Mouse (Mus musculus): ENCODE data around the gene Sec13.

Gene Sec13

DNA sequence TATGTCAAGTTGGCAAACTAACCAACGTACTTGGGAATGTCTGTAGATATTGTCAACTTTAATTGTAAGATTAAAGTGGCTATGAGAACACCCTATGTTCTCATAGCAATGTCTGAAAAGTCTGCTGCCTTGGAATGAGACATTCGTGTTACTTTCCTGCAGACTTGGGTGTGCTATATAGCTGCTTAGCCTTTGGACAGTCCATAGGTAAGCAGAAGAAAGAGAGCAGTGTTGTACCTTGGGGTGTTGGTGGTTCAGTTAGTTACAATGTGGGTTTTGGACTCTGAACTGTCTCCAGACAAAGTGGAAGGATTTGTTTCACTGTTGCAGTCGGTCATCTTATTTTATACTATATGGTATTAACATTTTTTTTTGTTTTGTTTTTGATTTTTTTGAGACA, 27.8 kb downstream of the Sec13 start:
- no peak for DNase-seq (ENCODE audit: low read depth, low spot score)

GRCm38 (mm10) chr6:113697222-113698205, 43.0 kb downstream of the Sec13 start:
- DNase-seq (ENCODE audit: low read depth, low spot score): peak; percentile 57

DNA sequence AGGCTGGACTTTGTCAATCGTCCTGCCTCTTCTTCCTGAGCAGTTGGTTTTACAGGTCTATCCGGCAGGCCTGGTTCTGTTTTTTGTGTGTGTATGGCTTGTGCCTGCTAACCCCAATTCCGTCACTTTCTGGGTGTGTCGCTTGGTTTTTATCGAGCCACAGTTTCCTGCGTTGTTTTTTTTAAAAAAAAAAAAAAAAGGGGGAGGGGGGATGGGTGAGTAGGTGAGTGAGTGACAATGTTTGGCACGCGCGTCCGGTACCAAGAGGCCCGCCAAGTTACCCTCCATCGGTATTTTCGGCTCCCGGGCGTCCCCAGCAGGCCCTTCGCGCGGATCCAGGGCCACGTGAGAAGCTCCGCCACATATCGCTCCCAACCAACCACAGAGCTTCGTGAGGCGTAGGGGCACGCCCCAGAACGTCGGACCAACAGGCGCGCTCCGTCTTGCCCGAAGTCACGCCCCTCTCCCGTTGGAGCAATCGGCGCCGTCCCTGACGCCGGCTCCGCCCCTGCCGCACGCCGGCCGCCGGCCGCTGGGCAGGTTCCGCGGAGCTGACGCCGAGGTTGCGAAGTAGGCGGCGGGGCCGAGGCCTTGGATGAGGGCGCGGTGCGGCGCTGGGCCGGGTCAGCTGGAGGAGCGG, 43.8 kb downstream of the Sec13 start, which contains the start of gene Tatdn2:
Tatdn2 (plus strand) TSS at position 469 of the 640 bp plus-strand sequence.
- DNase-seq (ENCODE audit: low read depth, low spot score): peak; percentile 98

DNA sequence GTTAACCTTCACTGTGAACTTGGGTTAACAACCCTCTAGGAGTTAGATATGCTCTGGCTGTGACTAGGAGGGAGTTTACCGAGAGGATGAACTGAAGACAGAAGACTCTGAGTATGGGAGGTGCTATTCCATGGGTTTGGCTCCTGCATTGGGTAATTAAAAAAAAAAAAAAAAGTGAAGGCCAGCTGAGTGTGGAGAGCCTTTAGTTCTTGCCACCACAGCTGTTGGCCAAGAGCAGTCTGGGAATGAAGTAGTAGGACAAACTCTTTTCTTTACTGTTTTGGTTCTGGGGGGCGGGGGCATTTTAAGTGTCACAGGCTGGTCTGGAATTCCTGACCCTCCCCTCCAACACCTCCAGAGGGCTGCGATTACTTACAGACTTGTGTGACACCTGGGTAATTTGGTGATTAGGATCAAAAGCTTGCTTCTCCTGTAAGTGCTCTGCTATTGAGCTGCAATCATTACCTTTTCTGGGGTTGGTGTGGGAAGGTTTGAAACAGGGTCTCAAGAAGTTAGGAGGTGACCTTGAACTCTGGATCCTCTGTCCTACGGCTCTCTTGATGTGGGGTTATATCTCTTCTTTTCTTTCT, 44.7 kb downstream of the Sec13 start:
- DNase-seq (ENCODE audit: low read depth, low spot score): peak; percentile 61

DNA sequence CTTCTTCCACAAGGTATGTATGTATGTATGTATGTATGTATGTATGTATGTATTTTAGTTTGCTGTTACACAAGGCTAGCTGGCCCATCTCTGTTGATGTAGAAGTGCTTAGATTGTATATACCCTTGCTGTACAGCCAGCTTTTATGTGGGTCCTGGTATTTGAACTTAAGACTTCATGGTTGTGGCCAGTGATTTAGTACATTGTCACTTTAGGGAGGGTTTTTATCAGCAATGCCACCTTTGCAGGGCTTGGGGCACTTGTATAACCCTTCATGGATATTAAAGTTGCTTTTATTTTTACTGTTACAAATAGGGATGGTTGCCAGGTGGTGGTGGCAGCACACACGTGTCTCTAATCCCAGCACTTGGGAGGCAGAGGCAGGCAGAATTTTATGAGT, 45.3 kb downstream of the Sec13 start:
- no peak for DNase-seq (ENCODE audit: low read depth, low spot score)

GRCm38 (mm10) chr6:113693377-113693776, 47.2 kb downstream of the Sec13 start:
- DNase-seq (ENCODE audit: low read depth, low spot score): no peak

GRCm38 (mm10) chr6:113692661-113693133, 47.8 kb downstream of the Sec13 start:
- DNase-seq (ENCODE audit: low read depth, low spot score): no peak

- DNase-seq (ENCODE audit: low read depth, low spot score): no peak
Observed at GRCm38 (mm10) chr6:113691084-113691462, 49.5 kb downstream of the Sec13 start.

DNA sequence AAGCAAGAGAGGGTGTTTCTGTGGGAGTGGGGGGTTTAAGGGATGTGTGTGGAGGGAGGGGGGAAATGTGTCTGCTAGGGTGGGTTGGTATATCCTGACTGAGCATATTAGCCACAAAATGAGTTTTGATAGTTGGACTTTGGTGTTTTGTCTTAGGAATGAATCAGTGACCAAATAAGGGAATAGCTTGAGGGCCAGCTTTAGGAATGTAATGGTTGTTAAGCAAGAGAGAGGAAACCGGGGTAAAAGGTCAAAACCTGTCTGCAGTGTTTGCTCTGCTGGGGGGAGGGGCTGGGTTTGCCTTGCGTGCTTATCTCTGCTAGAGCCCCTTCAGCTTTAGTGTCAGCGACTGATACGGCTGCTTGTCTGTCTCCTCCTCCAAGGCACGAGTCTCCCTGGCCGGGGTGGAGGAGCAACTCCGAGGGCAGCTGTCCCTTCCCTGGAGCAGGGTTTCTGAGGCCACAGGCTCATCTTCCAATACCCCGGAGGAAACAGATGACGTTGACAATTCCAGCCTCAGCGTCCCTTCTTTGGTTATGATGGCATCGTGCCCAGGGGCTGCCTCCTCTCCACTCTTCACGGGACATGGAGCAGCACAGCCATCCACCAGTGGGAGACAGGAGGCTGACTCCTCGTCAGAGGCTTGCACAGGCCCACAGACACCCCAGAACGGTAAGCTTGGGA, 50.0 kb downstream of the Sec13 start:
- peak; percentile 93 for DNase-seq (ENCODE audit: low read depth, low spot score)

GRCm38 (mm10) chr6:113690008-113690399, 50.5 kb downstream of the Sec13 start:
- peak; percentile 82 for DNase-seq (ENCODE audit: low read depth, low spot score)

GRCm38 (mm10) chr6:113686551-113687125, 53.9 kb downstream of the Sec13 start:
- DNase-seq (ENCODE audit: low read depth, low spot score): peak; percentile 96

DNA sequence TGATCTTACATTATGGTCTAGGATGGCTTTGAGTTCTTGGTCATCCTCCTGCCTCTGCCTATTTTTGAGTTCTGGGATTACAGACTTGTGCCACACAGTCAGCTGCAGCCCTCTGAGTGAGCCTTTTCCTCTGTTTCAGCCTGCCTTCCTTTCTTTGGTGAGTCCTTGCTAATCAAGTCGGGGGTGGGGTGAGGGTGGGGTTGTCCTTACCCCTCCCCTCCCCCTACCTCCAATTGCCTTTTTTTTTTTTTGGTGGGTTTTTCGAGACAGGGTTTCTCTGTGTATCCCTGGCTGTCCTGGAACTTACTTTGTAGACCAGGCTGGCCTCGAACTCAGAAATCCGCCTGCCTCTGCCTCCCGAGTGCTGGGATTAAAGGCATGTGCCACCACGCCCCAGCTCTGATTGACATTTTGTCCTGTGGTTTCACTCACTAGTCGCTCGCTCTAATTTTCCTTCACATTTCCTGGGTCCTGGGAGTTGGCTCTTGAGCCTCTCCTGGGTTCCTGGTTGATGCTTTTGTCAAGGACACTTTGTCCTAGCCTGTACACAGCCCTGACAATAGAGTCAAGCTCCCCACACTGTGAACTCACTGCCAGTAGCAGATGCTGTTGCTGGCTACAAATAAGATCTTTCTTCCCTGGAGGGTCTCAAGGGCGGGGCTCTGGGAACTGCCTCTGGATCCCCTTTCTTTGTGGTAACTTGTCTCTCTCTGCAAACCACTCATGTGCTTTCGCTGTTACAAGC, 57.3 kb downstream of the Sec13 start:
- peak; percentile 94 for DNase-seq (ENCODE audit: low read depth, low spot score)

DNA sequence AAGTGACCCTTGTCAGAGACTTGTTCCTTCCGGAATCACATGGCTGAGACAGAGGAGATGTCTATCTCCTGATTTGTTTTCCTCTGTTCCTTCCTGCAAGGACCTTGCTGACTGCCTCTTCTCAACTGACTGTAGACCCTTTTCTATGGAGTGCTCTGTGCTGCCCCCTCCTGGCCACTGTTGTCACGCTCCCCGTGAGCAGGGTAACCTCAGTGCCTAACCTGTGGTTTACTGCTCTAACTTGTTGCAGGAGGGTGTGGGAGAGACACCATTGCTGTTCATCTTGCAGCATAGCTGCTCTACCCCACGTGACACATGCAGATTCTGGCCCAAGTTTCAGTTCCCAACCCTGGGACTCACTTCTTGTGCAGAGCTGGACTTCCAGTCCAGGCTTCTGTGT, 59.3 kb downstream of the Sec13 start:
- peak; percentile 91 for DNase-seq (ENCODE audit: low read depth, low spot score)

- DNase-seq (ENCODE audit: low read depth, low spot score): no peak
Observed at GRCm38 (mm10) chr6:113679993-113680566, 60.5 kb downstream of the Sec13 start.

- no peak for DNase-seq (ENCODE audit: low read depth, low spot score)
Observed at GRCm38 (mm10) chr6:113678246-113679012, 62.1 kb downstream of the Sec13 start.
